Mouse (Mus musculus) cerebellum, adult 2 months (tissue): Measurements from ENCODE around the gene Srgap3.

Experiments used
- CTCF ChIP-seq: fragments of 200-500 bp; IDR thresholded peaks from 2 replicates; pipeline ENCODE4 v1.5.1; 2011; ENCODE audit warnings: low read depth, mild to moderate bottlenecking, control low read depth, low read length, moderate library complexity, borderline replicate concordance; ENCODE audit not compliant: insufficient read depth
- POLR2A ChIP-seq: fragments of 200-500 bp; IDR thresholded peaks from 2 replicates; pipeline ENCODE4 v1.6.1; 2011; ENCODE audit warnings: low read length, control low read depth, borderline replicate concordance; ENCODE audit not compliant: insufficient read depth

DNA sequence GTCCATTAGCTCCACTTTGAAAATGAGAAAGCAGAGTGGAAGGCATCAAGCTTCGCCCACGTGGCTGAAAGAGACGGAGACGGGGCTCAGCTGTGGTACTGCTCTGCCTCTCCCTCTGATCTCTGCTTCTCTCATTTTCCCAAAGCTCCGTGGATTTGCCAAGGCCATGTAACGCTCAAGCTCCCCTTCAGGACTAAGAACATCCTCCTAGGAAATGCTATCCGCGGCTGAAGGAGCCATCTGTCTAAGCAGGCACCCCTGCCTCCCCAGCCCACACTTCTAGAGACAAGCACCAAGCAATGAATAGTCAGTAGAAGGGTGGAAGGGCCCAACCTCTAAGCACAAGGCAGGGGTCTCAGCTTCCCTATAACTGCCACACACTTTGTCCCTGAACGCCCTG is 138.3 kb downstream of the Srgap3 start:
- TF ChIP-seq CTCF: no peak
- no peak for TF ChIP-seq POLR2A
